Mouse (Mus musculus): ENCODE data around the gene 9230102O04Rik. TPM values are rescaled to one million over a fixed set of nuclear protein-coding genes. Genes with fewer than 3 reads are reported as not detected.

Gene 9230102O04Rik
- 0.70 and 0.98 TPM in 2 replicates for polyA plus RNA-seq (2012; rRNA removed; ENCODE audit: low replicate concordance)

DNA sequence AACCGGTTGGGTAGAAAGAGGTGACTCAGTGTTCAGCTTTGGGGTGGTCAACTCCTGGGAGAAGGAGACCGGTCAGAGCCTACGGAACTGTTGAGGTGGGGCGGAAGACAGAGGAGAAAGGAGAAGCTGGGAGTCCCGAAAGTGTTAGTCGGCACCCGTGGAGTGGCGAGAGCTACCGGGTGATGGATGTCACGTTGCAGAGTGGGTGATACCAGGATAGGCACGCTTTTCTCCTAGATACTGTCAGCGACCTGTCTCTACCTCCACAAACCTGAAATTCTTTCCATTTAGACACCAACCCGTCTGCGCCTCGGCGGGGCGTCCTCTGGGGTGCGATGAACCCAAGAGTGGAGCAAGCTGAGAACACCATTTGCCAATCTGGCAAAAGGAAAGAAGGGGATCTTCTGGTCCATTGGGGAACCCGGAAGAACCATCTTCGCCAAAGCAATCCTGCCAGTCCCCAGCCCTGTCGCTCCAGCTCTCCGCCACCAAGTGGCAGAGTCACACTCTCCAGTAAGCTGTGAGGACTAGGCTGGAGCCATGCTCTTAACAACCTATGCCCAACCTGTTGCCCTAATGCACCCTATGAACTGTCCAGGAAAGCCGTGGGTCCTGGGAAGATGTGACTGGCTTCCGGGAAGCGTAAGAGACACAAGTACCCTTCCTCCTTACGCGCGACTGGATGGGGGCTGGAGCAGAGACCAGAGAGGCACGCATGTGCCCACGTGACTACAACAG, at the start of gene 9230102O04Rik:
TSS of gene 9230102O04Rik (minus strand) at position 628 of the 738 bp plus-strand sequence.

DNA sequence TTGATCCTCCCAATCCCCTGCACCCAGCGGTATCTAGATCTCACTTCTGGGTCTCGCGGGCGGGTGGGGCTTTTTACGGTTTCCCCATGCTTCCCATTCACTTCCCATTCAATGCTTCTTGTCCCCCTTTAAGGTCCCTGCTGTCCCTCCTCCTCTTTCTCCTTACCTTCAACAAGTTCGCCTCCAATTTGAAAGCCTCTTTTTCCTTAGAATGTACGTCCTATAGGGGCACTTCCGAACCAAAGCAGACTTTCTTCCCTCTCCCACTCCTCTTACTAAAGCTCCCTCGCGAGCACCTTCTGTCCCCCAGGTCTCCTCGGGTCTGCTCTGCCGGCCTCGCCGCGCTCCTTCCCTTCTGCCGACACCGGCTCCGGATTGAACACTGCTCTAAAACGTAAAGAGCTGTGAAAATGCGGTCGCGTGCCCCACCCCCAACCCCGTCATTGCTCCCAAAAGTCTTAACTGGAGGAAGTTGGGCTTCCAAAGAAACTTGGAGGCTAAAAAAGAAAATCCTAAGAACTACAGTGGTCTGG, 377 bp upstream of the 9230102O04Rik start, which contains the start of gene Gata3:
TSS of gene Gata3 (minus strand) at position 384 of the 533 bp plus-strand sequence.

DNA sequence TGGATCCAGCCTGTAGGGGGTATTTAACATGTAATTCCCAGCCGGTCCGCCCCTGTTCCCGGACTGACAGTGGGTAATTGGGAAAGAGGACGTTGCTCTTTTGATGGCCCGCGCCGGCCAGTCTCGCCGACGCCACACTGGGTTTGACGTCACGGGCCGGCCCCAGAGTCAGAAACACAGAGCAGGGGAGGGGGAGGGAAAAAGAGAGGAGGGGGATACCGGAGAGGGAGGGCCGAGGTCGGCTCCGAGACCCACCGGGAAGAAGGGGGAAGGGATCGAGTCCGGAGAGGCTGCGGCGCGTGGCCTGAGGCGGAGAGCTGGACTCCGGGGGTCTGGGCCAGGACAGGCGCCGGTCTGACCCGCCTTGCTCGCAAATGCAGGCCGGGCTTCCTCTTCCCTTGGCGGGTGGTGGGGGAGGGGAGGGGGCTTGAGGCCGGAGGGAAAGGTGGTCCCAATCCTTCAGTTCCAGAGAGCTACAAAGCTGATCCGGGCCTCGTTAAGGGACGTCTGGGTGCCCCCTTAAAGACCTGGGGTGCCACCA, 8.2 kb downstream of the 9230102O04Rik start, which contains the start of gene 4930412O13Rik:
TSS of gene 4930412O13Rik (plus strand) at position 202 of the 541 bp plus-strand sequence.

Other genes starting within 250 kb of the 9230102O04Rik start
- gene 4930412O13Rik, start 8.3 kb downstream of the 9230102O04Rik start, polyA plus RNA-seq (2012; rRNA removed; ENCODE audit: low replicate concordance): 1.3 and 2.0 TPM in 2 replicates
- 66.0 and 144 TPM in 2 replicates for gene Gata3, start 494 bp upstream of the 9230102O04Rik start, polyA plus RNA-seq (2012; rRNA removed; ENCODE audit: low replicate concordance)
- 4.4 and 9.0 TPM in 2 replicates for gene Taf3, start 159.1 kb upstream of the 9230102O04Rik start, polyA plus RNA-seq (2012; rRNA removed; ENCODE audit: low replicate concordance)
- gene Atp5c1, start 191.0 kb upstream of the 9230102O04Rik start, polyA plus RNA-seq (2012; rRNA removed; ENCODE audit: low replicate concordance): 277 and 854 TPM in 2 replicates
- 2.0 and 3.4 TPM in 2 replicates for gene Kin, start 191.1 kb upstream of the 9230102O04Rik start, polyA plus RNA-seq (2012; rRNA removed; ENCODE audit: low replicate concordance)
- 2.6 and 3.1 TPM in 2 replicates for gene Itih2, start 241.9 kb upstream of the 9230102O04Rik start, polyA plus RNA-seq (2012; rRNA removed; ENCODE audit: low replicate concordance)

All from mammary gland, adult 2 months (tissue).